Mouse (Mus musculus): ENCODE measurements around the gene Pappa. TPM values are rescaled to one million over a fixed set of nuclear protein-coding genes. Genes with fewer than 3 reads are reported as not detected.
A peak's percentile ranks its signal among the peaks of the same experiment; 100 is the strongest.

Pappa gene
- 1 to 10 TPM; 1.9 to 2.2 TPM for total RNA-seq (2021)
- long read RNA-seq, experiment 1, result 0 reads
- long read RNA-seq, experiment 2, result 0 reads

DNA sequence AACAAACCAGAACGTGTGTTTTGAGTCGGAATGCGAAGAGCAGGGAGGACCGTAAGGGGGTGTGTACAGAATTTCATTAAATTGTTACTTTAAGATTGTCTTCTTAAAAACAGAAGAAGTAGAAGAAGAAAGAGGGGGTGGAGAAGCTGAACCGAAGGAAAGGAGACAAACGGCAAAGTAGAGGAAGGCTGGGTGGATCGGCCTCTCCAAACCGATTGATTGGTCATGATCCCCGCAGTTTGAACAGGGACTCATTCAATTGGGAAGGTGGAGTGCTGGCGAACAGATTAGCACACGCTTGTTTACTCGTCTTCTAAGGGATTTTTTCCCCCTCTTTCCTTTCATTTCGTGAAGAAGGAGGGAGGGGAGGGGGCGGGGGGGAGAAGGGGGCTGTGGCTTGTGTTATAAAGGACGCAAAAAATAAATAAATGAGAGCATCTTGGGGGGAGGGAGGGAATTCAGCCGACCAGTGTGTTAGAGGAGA is at the start of gene Pappa:
TSS of gene Pappa (plus strand) at position 434 of the 484 bp plus-strand sequence.
- no peak for DNase-seq

DNA sequence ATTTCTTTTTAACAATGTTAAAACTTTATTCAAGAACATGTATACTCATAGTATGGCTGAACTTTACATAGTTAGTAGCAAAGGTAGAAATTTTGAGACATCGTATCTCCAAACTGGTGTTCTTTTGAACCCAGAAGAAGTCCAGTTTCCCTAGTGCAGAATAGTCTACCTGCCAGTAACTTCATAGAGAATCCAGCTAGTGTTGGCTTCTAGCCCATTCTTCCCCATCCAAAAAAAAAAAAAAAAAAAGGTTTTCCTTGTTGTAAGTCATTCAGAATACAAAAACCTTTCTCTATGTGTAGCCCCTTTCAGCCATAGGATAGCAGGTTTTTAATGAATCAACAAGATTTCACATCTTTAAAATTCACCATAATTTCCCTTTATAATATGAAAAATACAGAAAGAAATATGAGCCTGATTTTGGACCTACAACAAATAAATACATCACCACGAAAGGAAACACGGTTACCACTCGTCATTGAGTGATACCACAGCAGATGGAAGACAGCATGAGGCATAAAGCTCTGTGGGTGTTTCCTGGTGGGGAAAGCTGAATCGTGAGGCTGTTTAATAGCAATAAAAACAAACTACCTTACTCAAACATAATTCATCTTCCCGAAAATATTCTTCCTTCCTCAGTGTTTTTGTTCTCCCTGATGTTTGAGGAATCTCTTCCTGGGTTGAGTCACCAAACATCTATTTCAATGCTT is 45.9 kb upstream of the Pappa start:
- no peak for DNase-seq

DNA sequence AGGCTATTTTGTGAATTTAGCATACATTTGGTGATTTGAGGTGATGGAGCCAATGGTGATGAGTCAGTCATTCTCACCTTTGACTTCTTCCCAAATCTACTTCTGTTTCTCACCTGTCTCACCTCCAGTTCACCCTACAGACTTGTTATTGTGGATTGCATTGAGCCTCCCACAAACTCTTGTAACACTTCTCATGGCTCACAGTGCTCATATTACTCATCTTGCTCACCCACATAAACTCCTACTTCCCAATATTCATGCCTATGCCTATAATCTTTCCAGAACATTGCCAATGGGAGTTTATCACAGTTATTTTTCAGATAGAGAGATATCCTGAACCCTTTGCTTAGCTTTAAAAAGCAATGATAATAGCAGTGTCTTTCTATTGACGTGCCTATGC is 37.1 kb upstream of the Pappa start:
- DNase-seq, result no peak

DNA sequence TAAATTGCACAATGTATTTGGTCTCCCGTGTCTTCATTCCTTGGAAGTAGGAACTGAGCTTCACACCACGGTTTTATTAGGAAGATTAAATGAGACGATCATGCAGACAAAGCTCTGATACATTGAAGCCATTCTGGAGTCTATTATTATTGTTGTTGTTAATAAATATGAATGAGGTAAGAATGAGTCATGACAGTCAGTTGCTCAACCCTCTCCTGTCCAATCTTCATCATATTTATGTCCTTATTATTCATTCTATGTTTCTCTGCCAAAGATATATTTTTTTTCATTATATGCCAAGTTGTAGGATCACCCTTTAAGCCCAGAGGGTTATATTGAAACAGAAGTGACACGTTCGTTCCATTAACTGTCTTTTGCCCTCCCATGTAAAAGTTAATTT is 36.4 kb upstream of the Pappa start:
- no peak for DNase-seq

DNA sequence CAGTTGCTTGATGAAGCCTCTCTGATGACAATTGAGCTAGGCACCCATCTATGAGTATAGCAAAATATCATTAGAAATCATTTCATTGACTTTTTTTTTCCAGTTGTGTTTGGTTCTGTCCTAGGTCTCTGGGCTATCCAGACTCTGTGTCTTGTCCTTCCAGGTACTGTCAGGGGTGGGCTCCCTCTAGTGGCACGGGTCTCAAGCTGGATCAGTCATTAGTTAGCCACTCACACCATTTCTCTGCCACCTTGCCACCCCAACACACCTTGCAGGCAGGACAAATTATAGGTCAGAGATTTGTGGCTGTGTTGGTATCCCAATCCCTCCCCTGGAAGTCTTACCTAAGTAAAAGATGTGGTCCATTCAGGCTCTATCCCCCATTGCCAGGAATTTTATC is 31.8 kb upstream of the Pappa start:
- no peak for DNase-seq

GRCm38 (mm10) chr4:65120329-65120728 is 3.6 kb upstream of the Pappa start:
- no peak for DNase-seq

- no peak for DNase-seq
Observed at GRCm38 (mm10) chr4:65122841-65123240, 1.1 kb upstream of the Pappa start.

DNA sequence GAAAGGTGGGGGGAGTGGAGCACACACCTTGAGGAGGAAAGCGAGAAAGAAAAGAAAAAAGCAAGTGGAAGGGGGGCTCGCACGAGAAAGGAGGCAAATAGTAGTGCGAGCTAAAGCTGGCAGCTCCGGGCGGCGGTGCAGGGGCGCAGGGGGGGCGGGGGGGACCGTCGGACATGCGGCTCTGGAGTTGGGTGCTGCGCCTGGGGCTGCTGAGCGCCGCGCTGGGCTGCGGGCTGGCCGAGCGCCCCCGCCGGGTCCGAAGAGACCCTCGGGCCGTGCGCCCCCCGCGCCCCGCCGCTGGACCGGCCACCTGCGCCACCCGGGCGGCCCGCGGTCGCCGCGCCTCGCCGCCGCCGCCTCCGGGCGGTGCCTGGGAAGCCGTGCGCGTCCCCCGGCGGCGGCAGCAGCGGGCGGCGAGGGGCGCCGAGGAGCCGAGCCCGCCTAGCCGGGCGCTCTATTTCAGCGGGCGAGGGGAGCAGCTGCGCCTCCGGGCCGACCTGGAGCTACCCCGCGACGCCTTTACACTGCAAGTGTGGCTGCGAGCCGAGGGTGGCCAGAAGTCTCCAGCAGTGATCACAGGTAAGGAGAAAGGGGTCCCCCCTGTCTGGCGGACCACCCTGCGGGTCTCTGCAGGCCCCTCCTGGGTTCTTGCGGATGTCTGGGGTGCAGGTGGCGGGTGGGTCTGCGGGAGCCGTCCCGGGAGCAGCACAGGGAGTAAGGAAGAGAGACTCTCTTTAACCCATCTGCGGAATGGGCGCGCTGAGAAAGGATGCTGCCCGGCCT is 586 bp downstream of the Pappa start:
- peak; percentile 18 for DNase-seq

GRCm38 (mm10) chr4:65125341-65126332 is 1.7 kb downstream of the Pappa start:
- peak; percentile 43 for DNase-seq

GRCm38 (mm10) chr4:65126451-65127290 is 2.7 kb downstream of the Pappa start:
- peak; percentile 56 for DNase-seq

DNA sequence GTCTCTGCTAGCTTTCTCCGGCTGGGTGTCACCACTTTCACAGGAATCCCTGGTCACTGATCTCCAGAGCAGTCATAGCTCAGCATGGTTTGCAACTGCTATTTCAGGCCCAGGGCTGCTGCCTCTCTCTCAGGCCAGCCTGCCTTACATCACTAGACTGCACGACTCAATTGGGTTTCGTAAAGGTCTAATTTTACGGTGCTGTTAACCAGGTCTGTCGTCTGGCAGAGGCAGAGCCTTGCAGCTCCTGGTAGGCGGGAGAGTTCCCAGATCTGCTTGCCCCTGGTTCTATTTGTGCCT is 3.3 kb downstream of the Pappa start:
- DNase-seq, result peak; percentile 19

DNA sequence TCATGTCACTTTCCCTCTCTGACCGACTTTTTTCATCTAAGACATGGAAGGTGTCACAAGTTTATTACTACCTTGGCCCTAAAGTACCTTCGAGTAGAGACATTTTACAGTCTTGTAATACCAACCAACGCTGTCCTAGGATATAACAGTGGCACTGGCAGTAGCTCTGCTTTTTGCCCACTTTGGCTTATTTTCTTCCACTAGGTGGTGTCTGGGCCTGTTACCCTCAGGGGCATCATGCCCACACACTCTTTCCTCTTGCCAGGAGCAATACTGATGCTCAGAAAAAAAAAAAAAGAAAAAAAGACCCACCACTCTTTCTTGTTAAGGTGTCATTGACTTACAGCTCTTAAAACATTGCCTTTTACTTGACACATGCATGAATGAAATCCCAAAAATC is 8.7 kb downstream of the Pappa start:
- no peak for DNase-seq

DNA sequence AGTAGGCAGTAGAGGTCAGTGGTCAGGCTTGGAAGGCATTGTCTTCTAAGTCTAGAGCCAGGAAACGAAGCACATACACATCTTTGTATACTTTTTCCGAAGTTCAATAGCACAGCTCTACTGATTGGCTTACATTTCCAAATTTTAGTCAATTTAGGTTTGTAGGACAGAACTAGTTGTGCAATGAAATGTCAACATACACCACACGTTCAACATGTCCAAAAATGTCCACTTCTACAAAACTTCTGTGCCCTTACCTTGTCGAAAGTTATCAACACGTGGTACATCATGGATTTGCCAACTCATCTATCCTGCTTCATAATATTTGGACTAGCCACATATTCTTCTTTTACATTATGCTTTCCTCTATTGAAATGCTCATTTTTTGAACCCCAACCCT is 10.4 kb downstream of the Pappa start:
- no peak for DNase-seq

DNA sequence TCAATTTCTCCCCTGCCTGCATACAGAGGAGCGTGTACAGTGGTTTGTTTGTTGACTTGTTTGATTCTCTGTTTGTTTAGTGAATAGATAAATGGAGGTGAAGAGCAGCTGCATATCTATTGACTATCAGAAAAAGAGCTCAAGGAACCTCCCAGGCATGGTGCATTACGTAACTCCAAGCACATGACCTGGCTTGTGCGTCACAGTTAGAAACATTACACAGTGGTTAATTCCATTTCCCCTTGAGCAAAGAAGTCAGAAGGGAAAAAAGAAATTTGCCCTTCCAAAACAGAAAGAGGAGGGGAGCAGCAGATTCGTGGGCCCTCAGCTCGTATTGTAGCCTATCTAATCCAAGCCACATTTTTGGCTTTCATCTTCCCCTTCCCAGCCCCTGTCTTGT is 11.1 kb downstream of the Pappa start:
- DNase-seq, result no peak

DNA sequence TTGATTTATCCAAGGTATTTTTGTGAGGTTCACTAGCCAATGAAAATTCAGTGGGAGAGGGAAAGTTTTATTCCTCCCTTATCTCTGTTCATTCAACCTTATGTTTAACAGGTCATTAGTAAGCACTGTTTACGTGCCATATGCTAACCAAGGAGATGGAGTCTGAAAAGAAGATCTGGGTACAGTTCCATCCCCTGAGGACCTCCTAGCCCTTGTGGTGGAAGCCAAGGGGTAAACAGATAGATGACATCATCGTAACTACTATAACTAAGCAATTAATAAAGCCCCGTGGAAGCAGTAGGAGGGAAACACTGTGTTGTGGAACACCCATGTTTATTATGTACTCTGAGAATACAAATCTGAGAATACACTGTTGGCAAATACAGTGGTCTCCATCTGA is 12.6 kb downstream of the Pappa start:
- DNase-seq, result no peak

DNA sequence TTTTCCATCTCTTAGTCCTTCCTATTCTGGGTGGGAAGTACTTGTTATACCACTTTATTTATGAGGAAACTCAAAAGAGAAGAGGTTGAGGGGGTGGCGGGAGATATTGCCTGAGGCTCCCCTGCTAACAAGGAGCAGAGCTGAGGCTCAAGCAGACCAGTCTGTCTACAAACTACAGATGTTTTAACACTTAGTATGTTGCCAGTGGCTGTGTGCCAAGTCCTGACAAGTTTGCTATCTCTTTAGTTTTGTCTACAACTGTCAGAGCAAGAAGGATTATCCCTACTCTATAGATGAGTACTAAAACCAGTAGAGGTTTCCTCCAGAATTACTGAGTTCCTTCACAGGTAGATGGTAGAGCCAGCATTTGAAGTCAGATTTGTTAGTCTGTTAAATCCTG is 23.0 kb downstream of the Pappa start:
- no peak for DNase-seq

GRCm38 (mm10) chr4:65153601-65154000 is 29.6 kb downstream of the Pappa start:
- DNase-seq, result no peak

- DNase-seq, result no peak
Observed at GRCm38 (mm10) chr4:65156231-65156630, 32.3 kb downstream of the Pappa start.

GRCm38 (mm10) chr4:65158651-65159050 is 34.7 kb downstream of the Pappa start:
- DNase-seq, result no peak

GRCm38 (mm10) chr4:65159481-65159880 is 35.5 kb downstream of the Pappa start:
- DNase-seq, result no peak

GRCm38 (mm10) chr4:65163698-65164097 is 39.7 kb downstream of the Pappa start:
- DNase-seq, result no peak

Data from gastrocnemius, postnatal 10 days (tissue).